Mouse (Mus musculus) lung, adult 2 months (tissue): ENCODE measurements around the gene Zglp1.

Experiments
- CTCF ChIP-seq: fragments of 200-500 bp; IDR thresholded peaks from 2 replicates; pipeline ENCODE4 v1.5.1; 2011; ENCODE audit warnings: mild to moderate bottlenecking, low read length, control low read depth; ENCODE audit not compliant: insufficient read depth
- POLR2A ChIP-seq: fragments of 200-500 bp; IDR thresholded peaks from 2 replicates; pipeline ENCODE4 v1.6.1; 2011; ENCODE audit warnings: low read depth, mild to moderate bottlenecking, control low read depth, low read length, borderline replicate concordance; ENCODE audit errors: extremely low read depth

GRCm38 (mm10) chr9:21105760-21106564 lies 39.1 kb upstream of the Zglp1 start:
- no peak for TF ChIP-seq CTCF
- no peak for TF ChIP-seq POLR2A
